Comparison of ENCODE assay signal across 19 mouse cellular contexts in genomic region chr14:44984106-44984505, GRCm38 (mm10). TPM values are rescaled to one million over a fixed set of nuclear protein-coding genes. Genes with fewer than 3 reads are reported as not detected.
"Had no signal": no experiment of that assay in that cellular context is flagged by ENCODE, and none has a peak within 500 bp of the region (broad histone marks: within the 10 kb centered on the region; RNA-seq: fewer than 3 reads in every experiment).

No protein-coding gene starts in this region.

- H3K4me3 ChIP-seq: lung, embryonic 15.5 days; midbrain, embryonic 10.5 days; midbrain, embryonic 12.5 days; myocyte; neural tube, embryonic 13.5 days; neural tube, embryonic 15.5 days had no signal

- H3K27me3 ChIP-seq: neural tube, embryonic 15.5 days had no signal

- H3K9ac ChIP-seq: lung, embryonic 15.5 days; midbrain, embryonic 12.5 days; neural tube, embryonic 13.5 days; neural tube, embryonic 15.5 days had no signal

- DNase-seq: lung, adult 18-20 months; lung, postnatal 14 days; lung, postnatal 36 days; midbrain, embryonic 14.5 days; retina, postnatal 1 day; right cerebral cortex, adult 18-20 months; right cerebral cortex, postnatal 25 days; right cerebral cortex, postnatal 4 days; spleen, adult 18-20 months; thymus, adult 18-20 months; thymus, postnatal 14 days; thymus, postnatal 36 days had no signal

- H3K36me3 ChIP-seq: lung, embryonic 15.5 days; midbrain, embryonic 10.5 days; midbrain, embryonic 12.5 days; neural tube, embryonic 13.5 days; neural tube, embryonic 15.5 days had no signal

- H3K27ac ChIP-seq: lung, embryonic 15.5 days; midbrain, embryonic 10.5 days; midbrain, embryonic 12.5 days; neural tube, embryonic 13.5 days; neural tube, embryonic 15.5 days had no signal

- H3K9me3 ChIP-seq: lung, embryonic 15.5 days; midbrain, embryonic 10.5 days; midbrain, embryonic 12.5 days; neural tube, embryonic 13.5 days; neural tube, embryonic 15.5 days had no signal

RNA-seq across cellular contexts. Expression of gene Ptger2, which starts 3.9 kb away (rescaled TPM):
- total RNA-seq: megakaryocyte-erythroid progenitor cell, adult 5-6 weeks had no signal
- polyA plus RNA-seq: midbrain, embryonic 10.5 days had no signal
